Mouse (Mus musculus) spleen, adult 2 months (tissue): ENCODE data around the gene Atp1a1.

ENCODE experiments used
- CTCF ChIP-seq: fragments of 200-500 bp; IDR thresholded peaks from 2 replicates; pipeline ENCODE4 v1.5.1; 2011; ENCODE audit warnings: mild to moderate bottlenecking, inconsistent platforms; ENCODE audit not compliant: insufficient read depth, insufficient read length, insufficient replicate concordance; ENCODE audit errors: extremely low read depth
- POLR2A ChIP-seq: fragments of 200-500 bp; IDR thresholded peaks from 2 replicates; pipeline ENCODE4 v1.6.1; 2011; ENCODE audit warnings: low read depth, low read length, inconsistent platforms

DNA sequence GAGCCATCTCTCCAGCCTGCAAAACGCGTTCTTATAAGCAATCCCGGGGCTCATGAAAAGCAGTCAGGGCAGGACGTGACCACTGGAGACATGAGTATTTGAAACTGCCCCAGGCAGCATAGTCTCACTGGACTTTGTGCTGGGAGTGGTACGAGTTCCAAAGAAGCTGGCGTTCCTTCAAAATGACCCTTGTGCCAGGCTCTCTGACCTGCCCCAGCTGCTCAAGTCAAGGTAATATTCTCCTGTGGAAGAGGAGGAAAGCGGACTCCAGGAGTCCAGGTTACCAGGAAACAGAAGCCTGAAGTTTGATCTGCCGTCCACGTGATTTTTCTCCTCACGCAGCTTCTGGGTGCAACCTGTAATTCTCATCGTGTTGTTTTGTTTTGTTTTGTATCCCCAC lies 77.9 kb downstream of the Atp1a1 start:
- TF ChIP-seq POLR2A (no peak), CTCF (no peak)
